ENCODE assay signal across 9 mouse cellular contexts in the genomic region with DNA sequence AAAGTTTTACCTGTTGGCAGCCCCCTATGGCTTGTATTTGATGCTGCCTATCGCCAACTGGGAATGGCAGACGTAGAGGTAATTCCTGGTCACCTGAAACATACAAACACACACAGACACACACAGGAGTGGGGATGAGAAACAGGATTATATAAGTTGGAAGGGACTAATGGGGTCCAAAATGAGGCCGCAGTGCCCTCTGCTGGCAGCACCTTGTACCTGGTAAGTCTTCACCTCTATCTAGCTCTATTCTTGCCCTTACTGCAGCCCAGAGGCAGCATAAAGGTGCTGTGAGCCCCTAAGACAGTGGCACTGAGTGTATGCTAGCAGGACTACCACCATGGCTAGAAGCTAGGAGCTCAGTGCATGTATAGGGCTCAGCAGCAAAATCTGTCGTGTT. TPM values are rescaled to one million over a fixed set of nuclear protein-coding genes. Genes with fewer than 3 reads are reported as not detected.
A peak's percentile ranks its signal among the peaks of the same experiment; 100 is the strongest.
DNase-seq lines count a peak whose midpoint lies in the region; TF ChIP-seq lines count a peak whose summit lies in the region.
"Had no signal": no experiment of that assay in that cellular context is flagged by ENCODE, and none has a peak within 500 bp of the region (broad histone marks: within the 10 kb centered on the region; RNA-seq: fewer than 3 reads in every experiment).

No protein-coding gene starts in this region.

- H3K4me1 ChIP-seq in MEL (ENCODE audit: control insufficient read depth in 1 of 2, insufficient read depth in 2 of 2, low read length in 2 of 2) = no peaks in the 10 kb centered on the region
- H3K4me1 ChIP-seq: heart, embryonic 15.5 days had no signal

- H3K27ac ChIP-seq in MEL (ENCODE audit: control insufficient read depth, low read depth, low read length) = no peak overlapping the region
- H3K27ac ChIP-seq: heart, embryonic 15.5 days had no signal

- H3K36me3 ChIP-seq in MEL (ENCODE audit: control insufficient read depth in 1 of 2, insufficient read depth in 2 of 2, low read length in 2 of 2) = no peaks in the 10 kb centered on the region
- H3K36me3 ChIP-seq: heart, embryonic 15.5 days had no signal

- TF ChIP-seq RAD21 in MEL (IDR thresholded peaks at IDR 0.05; ENCODE audit: low read depth, low read length) = peak; percentile 69

- no peaks in the 10 kb centered on the region for H3K9me3 ChIP-seq in MEL (replicated peaks; ENCODE audit: insufficient read depth, low read length)
- H3K9me3 ChIP-seq: heart, embryonic 15.5 days had no signal

- H3K27me3 ChIP-seq in MEL (ENCODE audit: control insufficient read depth in 1 of 2, insufficient read depth in 2 of 2, low read length in 2 of 2) = no peaks in the 10 kb centered on the region; a peak in 1 of 4 replicates

- no peak for TF ChIP-seq EP300 in MEL (IDR thresholded peaks at IDR 0.05; ENCODE audit: low read depth in 1 of 2, low read length in 2 of 2)

- no peak overlapping the region for H3K9ac ChIP-seq in MEL (ENCODE audit: control insufficient read depth, low read depth, low read length, poor library complexity, severe bottlenecking)
- H3K9ac ChIP-seq: heart, embryonic 15.5 days had no signal

- TF ChIP-seq CTCF in MEL (IDR thresholded peaks at IDR 0.05 in 2 of 3, conservative IDR thresholded peaks at IDR 0.05 in 1 of 3; ENCODE audit: control insufficient read depth in 1 of 3, insufficient read depth in 1 of 3, low read depth in 2 of 3, low read length in 3 of 3, poor library complexity in 1 of 3, severe bottlenecking in 1 of 3) = peak; percentile 68 to 77 (median 69)

- intact Hi-C loops in gastrocnemius, postnatal 14 days (cut with DNase I; ENCODE audit: low total_unique reads) = no loop called here

- no peaks in the 10 kb centered on the region for H3K79me2 ChIP-seq in MEL (ENCODE audit: control insufficient read depth, insufficient read depth, low read length, poor library complexity)

- H3K4me3 ChIP-seq in MEL (ENCODE audit: control insufficient read depth in 1 of 2, insufficient read depth in 1 of 2, low read depth in 2 of 2, low read length in 2 of 2) = no peak overlapping the region
- H3K4me3 ChIP-seq: heart, embryonic 15.5 days had no signal

- DNase-seq in CD4-positive helper T cell, adult 2 months (ENCODE audit: low read depth, low spot score) = peak; percentile 39
- peak; percentile 50 for DNase-seq in MEL (ENCODE audit: low read depth, low spot score)
- peak; percentile 69 to 81 for DNase-seq in cerebellum, postnatal 14 days
- DNase-seq in gastrocnemius, postnatal 14 days = peak; percentile 25
- DNase-seq in kidney, postnatal 4 days = peak; percentile 75 to 79
- peak; percentile 66 for DNase-seq in lung, postnatal 36 days
- peak; percentile 64 for DNase-seq in right cerebral cortex, postnatal 4 days

- no peak for TF ChIP-seq POLR2A in MEL (IDR thresholded peaks at IDR 0.05; ENCODE audit: control insufficient read depth in 1 of 2, insufficient read depth in 1 of 2, low read depth in 1 of 2, low read length in 2 of 2, poor library complexity in 1 of 2)

TF ChIP-seq in MEL, 35 proteins besides CTCF, POLR2A, EP300 and RAD21:
- TF ChIP-seq SMC3 (IDR thresholded peaks at IDR 0.05; ENCODE audit: low read depth, low read length) (peak; percentile 56), POLR2AphosphoS5 (IDR thresholded peaks at IDR 0.05; ENCODE audit: borderline replicate concordance, low read depth, low read length) (no peak), ZC3H11A (IDR thresholded peaks at IDR 0.05; ENCODE audit: low read depth, low read length) (peak; percentile 28; the same call in 1 of the 2 replicates)

RNA-seq across cellular contexts. Expression of a gene that starts 2.7 kb away (rescaled TPM):
- not detected in 2 replicates for total RNA-seq in MEL (2012; rRNA removed)
- not detected for polyA plus RNA-seq in MEL (2012; ENCODE audit: insufficient read depth in 1 of 2, insufficient read length in 2 of 2, low read depth in 1 of 2, low replicate concordance in 2 of 2, missing spikeins in 1 of 2)
- not detected for total RNA-seq in gastrocnemius, postnatal 14 days (2021)
- polyA plus RNA-seq: stomach, embryonic 14.5 days had no signal

RNA-seq across cellular contexts. Expression of a gene that starts 2.9 kb away (rescaled TPM):
- not detected in 2 replicates for total RNA-seq in MEL (2012; rRNA removed)
- not detected for polyA plus RNA-seq in MEL (2012; ENCODE audit: insufficient read depth in 1 of 2, insufficient read length in 2 of 2, low read depth in 1 of 2, low replicate concordance in 2 of 2, missing spikeins in 1 of 2)
- total RNA-seq in gastrocnemius, postnatal 14 days (2021) = not detected
- polyA plus RNA-seq: stomach, embryonic 14.5 days had no signal

RNA-seq across cellular contexts. Expression of a gene that starts 57.5 kb away (rescaled TPM):
- total RNA-seq in MEL (2012; rRNA removed) = not detected in 2 replicates
- polyA plus RNA-seq in MEL (2012; ENCODE audit: insufficient read depth in 1 of 2, insufficient read length in 2 of 2, low read depth in 1 of 2, low replicate concordance in 2 of 2, missing spikeins in 1 of 2) = under 1 TPM in 1 of 2 experiments, not detected in 1; 0.04 TPM
- under 1 TPM in 1 of 2 experiments, not detected in 1; 0.18 TPM for total RNA-seq in gastrocnemius, postnatal 14 days (2021)

RNA-seq across cellular contexts. Expression of a gene that starts 57.6 kb away (rescaled TPM):
- total RNA-seq in MEL (2012; rRNA removed) = 0.03 and 0.23 TPM in 2 replicates
- polyA plus RNA-seq in MEL (2012; ENCODE audit: insufficient read depth in 1 of 2, insufficient read length in 2 of 2, low read depth in 1 of 2, low replicate concordance in 2 of 2, missing spikeins in 1 of 2) = under 1 TPM in 1 of 2 experiments, not detected in 1; 0.01 TPM
- 1 to 10 TPM; 3.7 to 5.6 TPM for total RNA-seq in gastrocnemius, postnatal 14 days (2021)

Comparison
In these comparisons a context has a peak if more than half of its experiments do, and no peak if none do; other contexts are left out.
1. DNase-seq: peak in every context shown above with its lines; median percentile 77 in kidney, postnatal 4 days; 75 in cerebellum, postnatal 14 days; 66 in lung, postnatal 36 days; 64 in right cerebral cortex, postnatal 4 days; 50 in MEL; 39 in CD4-positive helper T cell, adult 2 months; 25 in gastrocnemius, postnatal 14 days.